Mouse (Mus musculus): ENCODE results near the gene Bcl2l1. TPM values are rescaled to one million over a fixed set of nuclear protein-coding genes. Genes with fewer than 3 reads are reported as not detected.

Bcl2l1 gene
- polyA plus RNA-seq, 1 experiment from 2014 or later, result 155 TPM

GRCm38 (mm10) chr2:152794281-152794827 lies 37.2 kb downstream of the Bcl2l1 start:
- Histone ChIP-seq H3K4me2 (no peak overlapping the region), H3K4me3 (no peak overlapping the region), H3K27me3 (no peaks in the 10 kb centered on the region), H3K36me3 (no peaks in the 10 kb centered on the region), H3K4me1 (replicated peaks) (peaks cover 17% of the 10 kb centered on the region), H3K27ac (replicated peaks) (peak overlapping the region; percentile 12), H3K9ac (no peak overlapping the region), H3K9me3 (no peaks in the 10 kb centered on the region)
- 60% methylated on average over 9 of the region's 9 CpGs for WGBS
- ATAC-seq (ENCODE audit: low FRiP score, low read depth), result peak; percentile 12

GRCm38 (mm10) chr2:152793381-152793780 lies 38.1 kb downstream of the Bcl2l1 start:
- Histone ChIP-seq H3K9me3 (no peaks in the 10 kb centered on the region), H3K36me3 (no peaks in the 10 kb centered on the region), H3K9ac (no peak overlapping the region), H3K4me3 (no peak overlapping the region), H3K4me2 (no peak overlapping the region), H3K27ac (replicated peaks) (no peak overlapping the region), H3K27me3 (no peaks in the 10 kb centered on the region), H3K4me1 (replicated peaks) (peaks cover 24% of the 10 kb centered on the region)
- ATAC-seq (ENCODE audit: low FRiP score, low read depth), result no peak
- 92% methylated on average over 5 of the region's 5 CpGs for WGBS

- Histone ChIP-seq H3K9ac (no peak overlapping the region), H3K9me3 (no peaks in the 10 kb centered on the region), H3K4me1 (replicated peaks) (peaks cover 24% of the 10 kb centered on the region), H3K4me2 (no peak overlapping the region), H3K36me3 (no peaks in the 10 kb centered on the region), H3K4me3 (no peak overlapping the region), H3K27ac (replicated peaks) (no peak overlapping the region), H3K27me3 (no peaks in the 10 kb centered on the region)
- 82% methylated on average over 2 of the region's 2 CpGs for WGBS
- ATAC-seq (ENCODE audit: low FRiP score, low read depth), result no peak
These were observed 39.1 kb downstream of the Bcl2l1 start for GRCm38 (mm10) chr2:152792461-152792860.

GRCm38 (mm10) chr2:152789591-152789999 lies 41.9 kb downstream of the Bcl2l1 start:
- no peaks in the 10 kb centered on the region for H3K36me3 ChIP-seq
- peaks cover 39% of the 10 kb centered on the region for H3K4me1 ChIP-seq (replicated peaks)
- H3K27ac ChIP-seq (replicated peaks), result peak overlapping the region; percentile 50
- 52% methylated on average over 4 of the region's 4 CpGs for WGBS
- no peaks in the 10 kb centered on the region for H3K9me3 ChIP-seq
- no peak for ATAC-seq (ENCODE audit: low FRiP score, low read depth)
- no peak overlapping the region for H3K4me2 ChIP-seq
- no peak overlapping the region for H3K9ac ChIP-seq
- no peaks in the 10 kb centered on the region for H3K27me3 ChIP-seq
- H3K4me3 ChIP-seq, result no peak overlapping the region

- Histone ChIP-seq H3K27ac (replicated peaks) (peak overlapping the region; percentile 17; the same call in 1 of the 2 replicates), H3K4me3 (no peak overlapping the region), H3K4me2 (no peak overlapping the region), H3K4me1 (replicated peaks) (peaks cover 33% of the 10 kb centered on the region), H3K9ac (no peak overlapping the region), H3K27me3 (no peaks in the 10 kb centered on the region), H3K36me3 (no peaks in the 10 kb centered on the region), H3K9me3 (no peaks in the 10 kb centered on the region)
- WGBS, result 77% methylated on average over 6 of the region's 6 CpGs
- 0 out of 2 replicates have a peak, but pooled peaks have one; percentile 19 for ATAC-seq (ENCODE audit: low FRiP score, low read depth)
These were observed 42.6 kb downstream of the Bcl2l1 start for GRCm38 (mm10) chr2:152788892-152789421.

GRCm38 (mm10) chr2:152787543-152787942 lies 44.0 kb downstream of the Bcl2l1 start:
- ATAC-seq (ENCODE audit: low FRiP score, low read depth), result no peak
- H3K4me2 ChIP-seq, result no peak overlapping the region
- no peaks in the 10 kb centered on the region for H3K36me3 ChIP-seq
- WGBS, result 98% methylated on average over 6 of the region's 6 CpGs
- H3K9ac ChIP-seq, result no peak overlapping the region
- peaks cover 33% of the 10 kb centered on the region for H3K4me1 ChIP-seq (replicated peaks)
- H3K27ac ChIP-seq (replicated peaks), result no peak overlapping the region
- H3K27me3 ChIP-seq, result no peaks in the 10 kb centered on the region
- H3K4me3 ChIP-seq, result no peak overlapping the region
- H3K9me3 ChIP-seq, result no peaks in the 10 kb centered on the region

GRCm38 (mm10) chr2:152787136-152787535 lies 44.4 kb downstream of the Bcl2l1 start:
- Histone ChIP-seq H3K9me3 (no peaks in the 10 kb centered on the region), H3K36me3 (no peaks in the 10 kb centered on the region), H3K4me1 (replicated peaks) (peaks cover 33% of the 10 kb centered on the region), H3K27ac (replicated peaks) (no peak overlapping the region), H3K4me2 (no peak overlapping the region), H3K4me3 (no peak overlapping the region), H3K9ac (no peak overlapping the region), H3K27me3 (no peaks in the 10 kb centered on the region)
- ATAC-seq (ENCODE audit: low FRiP score, low read depth), result no peak
- whole genome bisulfite sequencing, result 96% methylated on average over 2 of the region's 2 CpGs

GRCm38 (mm10) chr2:152785446-152786350 lies 45.8 kb downstream of the Bcl2l1 start:
- Histone ChIP-seq H3K4me3 (no peak overlapping the region), H3K36me3 (0 out of 2 replicates have a peak, but pooled peaks cover 8% of the 10 kb centered on the region), H3K9me3 (no peaks in the 10 kb centered on the region), H3K9ac (no peak overlapping the region), H3K4me2 (peak overlapping the region; percentile 3; the same call in 1 of the 2 replicates), H3K4me1 (replicated peaks) (peaks cover 33% of the 10 kb centered on the region), H3K27ac (replicated peaks) (peak overlapping the region; percentile 77), H3K27me3 (no peaks in the 10 kb centered on the region)
- ATAC-seq (ENCODE audit: low FRiP score, low read depth), result peak; percentile 67; the same call in 1 of the 2 replicates
- 64% methylated on average over 18 of the region's 18 CpGs for WGBS

GRCm38 (mm10) chr2:152784640-152785039 lies 46.9 kb downstream of the Bcl2l1 start:
- H3K9ac ChIP-seq, result no peak overlapping the region
- H3K36me3 ChIP-seq, result 0 out of 2 replicates have a peak, but pooled peaks cover 8% of the 10 kb centered on the region
- peak overlapping the region; percentile 77 for H3K27ac ChIP-seq (replicated peaks)
- H3K9me3 ChIP-seq, result no peaks in the 10 kb centered on the region
- no peak overlapping the region for H3K4me3 ChIP-seq
- no peak overlapping the region for H3K4me2 ChIP-seq
- peaks cover 25% of the 10 kb centered on the region for H3K4me1 ChIP-seq (replicated peaks)
- WGBS, result 95% methylated on average over 8 of the region's 8 CpGs
- no peak for ATAC-seq (ENCODE audit: low FRiP score, low read depth)
- no peaks in the 10 kb centered on the region for H3K27me3 ChIP-seq

GRCm38 (mm10) chr2:152783241-152783640 lies 48.3 kb downstream of the Bcl2l1 start:
- Histone ChIP-seq H3K27ac (replicated peaks) (no peak overlapping the region), H3K4me3 (no peak overlapping the region), H3K9me3 (no peaks in the 10 kb centered on the region), H3K4me1 (replicated peaks) (peaks cover 15% of the 10 kb centered on the region), H3K4me2 (no peak overlapping the region), H3K9ac (no peak overlapping the region), H3K27me3 (no peaks in the 10 kb centered on the region), H3K36me3 (0 out of 2 replicates have a peak, but pooled peaks cover 8% of the 10 kb centered on the region)
- 94% methylated on average over 5 of the region's 5 CpGs for WGBS
- ATAC-seq (ENCODE audit: low FRiP score, low read depth), result no peak

GRCm38 (mm10) chr2:152782656-152783055 lies 48.9 kb downstream of the Bcl2l1 start:
- Histone ChIP-seq H3K27me3 (no peaks in the 10 kb centered on the region), H3K36me3 (0 out of 2 replicates have a peak, but pooled peaks cover 8% of the 10 kb centered on the region), H3K4me1 (replicated peaks) (peaks cover 15% of the 10 kb centered on the region), H3K27ac (replicated peaks) (no peak overlapping the region), H3K9me3 (no peaks in the 10 kb centered on the region), H3K4me2 (no peak overlapping the region), H3K4me3 (no peak overlapping the region), H3K9ac (no peak overlapping the region)
- no peak for ATAC-seq (ENCODE audit: low FRiP score, low read depth)
- WGBS, result 89% methylated on average over 5 of the region's 5 CpGs
